Mouse (Mus musculus) c-Kit-positive CD71-negative TER-119-negative erythroid progenitor cells, embryonic 14.5 days (primary cell): ENCODE results near the gene Olfr1502.
"Not testable (repeated sequence)": the region's sequence is repeated elsewhere in the genome, so short reads cannot be mapped to it uniquely, and the experiment has no call there.

ENCODE experiments used
- DNase-seq: peaks from one replicate; pipeline ENCODE4 v3.0.0-alpha.2; 2013; ENCODE audit warnings: low read depth

Olfr1502 gene

DNA sequence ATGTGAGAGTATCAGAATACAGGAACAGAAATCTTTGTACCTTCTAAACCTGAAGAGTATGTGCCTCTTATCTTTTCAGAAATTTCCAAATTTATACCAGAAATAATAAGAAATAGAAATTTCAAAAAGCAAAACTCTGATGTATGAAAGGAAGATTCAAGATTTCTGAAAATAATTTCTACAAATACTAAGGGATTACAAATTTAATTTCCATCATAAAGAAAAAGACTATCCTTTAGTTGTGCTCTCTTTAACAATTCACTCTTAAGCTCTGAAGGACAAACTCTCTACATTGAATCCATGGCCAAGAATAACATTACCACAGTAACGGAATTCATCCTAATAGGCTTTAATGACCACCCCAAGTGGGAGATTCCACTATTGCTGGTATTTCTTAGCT, at the start of gene Olfr1502:
Olfr1502 (plus strand) TSS at position 301 of the 400 bp plus-strand sequence.
- DNase-seq: no peak

DNA sequence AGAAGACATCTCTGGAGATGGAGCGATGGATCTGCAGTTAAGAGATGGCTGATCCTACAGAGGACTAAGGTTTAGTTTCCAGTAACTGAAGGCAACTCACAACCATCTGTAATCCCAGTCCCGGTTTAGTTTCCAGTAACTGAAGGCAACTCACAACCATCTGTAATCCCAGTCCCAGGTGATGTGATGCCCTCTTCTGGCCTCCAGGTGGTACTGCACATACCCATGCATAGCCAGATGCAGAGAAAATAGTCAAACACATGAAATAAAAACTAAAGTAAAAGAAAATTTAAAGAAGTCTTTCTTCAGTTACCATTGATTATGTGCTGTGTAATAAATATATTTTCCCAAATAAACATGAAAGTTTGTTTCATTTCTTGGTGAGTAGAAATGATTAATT, 48.8 kb upstream of the Olfr1502 start:
- no peak for DNase-seq

DNA sequence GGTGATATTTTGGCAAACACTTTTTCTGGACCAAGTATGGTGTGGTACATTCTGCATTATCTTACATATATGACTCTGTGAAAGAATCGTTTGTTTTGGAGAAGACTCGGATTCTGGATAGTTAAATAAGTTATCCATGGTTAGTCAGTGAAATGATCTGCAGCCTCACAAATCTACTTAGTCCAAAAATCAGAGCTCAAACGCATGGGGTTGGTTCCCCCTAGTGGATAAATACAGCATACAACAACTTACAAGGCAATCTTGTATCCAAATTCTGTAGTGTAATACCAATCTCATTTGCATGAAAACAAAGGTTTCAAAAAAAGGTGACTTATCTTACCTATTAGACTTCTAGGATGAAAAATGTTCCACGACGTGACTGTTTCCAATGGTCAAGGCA, 42.8 kb upstream of the Olfr1502 start:
- peak; percentile 4 for DNase-seq

DNA sequence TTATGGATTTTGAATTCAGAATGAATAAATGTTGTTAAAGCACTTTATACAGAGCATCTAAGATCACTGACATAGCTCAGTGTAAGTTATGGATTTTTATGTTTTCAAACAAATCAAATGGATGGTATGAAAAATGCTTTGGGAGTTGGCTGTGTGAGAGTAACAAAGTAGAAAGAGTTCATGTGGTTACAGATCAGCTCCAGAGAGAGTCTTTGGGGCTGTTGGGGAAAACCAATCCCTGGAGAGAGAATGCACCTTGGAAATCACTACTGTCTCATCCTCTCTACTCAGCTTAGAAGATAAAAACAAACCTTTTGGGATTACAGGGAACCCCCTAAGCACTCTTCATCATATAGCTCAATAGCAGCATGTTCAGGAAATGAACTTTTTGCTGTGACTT, 42.2 kb upstream of the Olfr1502 start, which contains the start of gene Olfr1499:
Olfr1499 (minus strand) TSS at position 101 of the 400 bp plus-strand sequence.
- no peak for DNase-seq

GRCm38 (mm10) chr19:13820847-13821246, 40.7 kb upstream of the Olfr1502 start:
- no peak for DNase-seq

DNA sequence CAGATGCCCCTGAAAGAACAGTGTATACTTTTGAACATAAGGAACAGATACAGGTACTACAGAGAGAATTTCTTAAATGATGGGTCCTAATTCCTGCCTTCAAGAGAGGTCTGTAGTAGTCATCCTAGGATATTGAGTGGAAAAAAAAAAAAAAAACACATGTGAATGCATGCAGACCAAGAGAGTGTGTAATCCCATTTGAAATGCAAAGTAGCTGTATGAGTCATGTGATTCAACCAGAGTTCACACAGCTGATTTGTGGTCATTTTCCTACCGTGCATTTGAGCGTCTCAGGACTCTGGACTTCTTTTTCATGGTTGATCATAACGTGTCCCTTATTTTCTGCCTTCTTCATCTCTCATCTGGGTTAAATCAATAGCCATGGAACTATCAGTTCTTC, 33.1 kb upstream of the Olfr1502 start:
- no peak for DNase-seq

DNA sequence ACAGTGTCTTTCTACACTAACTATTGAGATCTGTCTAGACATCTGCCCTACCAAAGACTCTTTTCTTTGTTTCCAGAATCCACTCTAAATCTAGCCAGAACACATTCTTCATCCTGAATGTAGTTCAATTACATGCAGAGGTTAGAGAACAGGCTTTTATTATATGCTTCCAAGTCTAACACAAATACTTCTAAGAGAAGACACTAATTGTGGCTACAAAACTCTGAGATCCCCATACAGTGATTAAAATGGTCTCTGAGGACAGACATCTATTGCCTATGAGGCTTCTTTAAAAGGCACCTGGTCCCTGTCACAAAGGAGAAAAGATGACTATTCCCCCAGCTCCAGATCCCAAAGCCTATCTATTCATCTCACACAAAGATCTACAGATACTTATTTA, 31.2 kb upstream of the Olfr1502 start, which contains the start of gene Olfr1500:
Olfr1500 (minus strand) TSS at position 101 of the 400 bp plus-strand sequence.
- DNase-seq: no peak

DNA sequence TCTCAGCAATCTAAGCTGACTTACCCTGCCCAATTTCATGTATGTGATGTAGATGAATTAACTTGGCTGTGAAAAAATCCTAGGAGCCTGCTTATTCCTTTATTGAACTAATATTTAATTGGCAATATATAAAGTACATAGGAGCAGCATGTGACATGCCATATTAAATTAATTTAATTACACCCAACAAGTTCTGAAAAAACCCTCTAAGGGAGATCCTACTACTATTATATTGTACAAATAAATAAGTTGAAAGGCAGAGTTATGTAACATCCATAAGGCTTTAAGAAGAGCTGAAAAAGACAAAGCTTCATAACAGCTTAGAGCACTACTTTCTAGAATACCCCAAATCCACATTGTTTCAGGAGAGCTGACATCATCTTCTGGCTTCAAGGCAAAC, 11.0 kb upstream of the Olfr1502 start, which contains the start of gene Olfr1501:
Olfr1501 (minus strand) TSS at position 101 of the 400 bp plus-strand sequence.
- not testable (repeated sequence) for DNase-seq

DNA sequence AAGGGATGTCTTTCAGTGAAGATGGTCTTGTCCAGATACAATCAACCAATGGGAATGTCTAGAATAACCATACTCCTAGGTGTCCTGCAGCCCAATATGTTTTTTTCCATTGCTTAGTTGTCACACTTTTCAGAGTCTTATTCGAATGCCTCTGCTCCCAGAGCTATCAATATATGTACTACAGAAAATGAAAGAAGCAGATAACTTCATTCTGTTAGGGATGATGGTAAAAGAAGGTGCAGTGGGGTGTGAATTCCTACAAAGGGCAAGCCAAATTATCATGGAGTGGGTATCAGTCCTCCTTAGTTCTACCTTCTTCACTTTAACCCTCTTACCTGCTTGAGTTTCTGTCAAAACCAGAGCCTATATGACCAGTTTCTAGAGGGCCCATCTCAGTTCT, 36.2 kb downstream of the Olfr1502 start, which contains the start of gene Olfr1504:
Olfr1504 (minus strand) TSS at position 101 of the 400 bp plus-strand sequence.
- DNase-seq: no peak
